Mouse (Mus musculus): Measurements from ENCODE around the gene Pomp.

GRCm38 (mm10) chr5:147911744-147912143, 51.5 kb downstream of the Pomp start:
- TF ChIP-seq POLR2A (IDR thresholded peaks at IDR 0.05; ENCODE audit: insufficient read length, low read depth) (no peak), TCF12 (IDR thresholded peaks at IDR 0.05; ENCODE audit: insufficient read depth, poor library complexity, severe bottlenecking) (no peak), MAX (IDR thresholded peaks at IDR 0.05; ENCODE audit: low read depth) (no peak), MYOG (IDR thresholded peaks at IDR 0.05; ENCODE audit: control insufficient read depth in 1 of 3, insufficient read depth in 1 of 3, insufficient read length in 2 of 3, low read depth in 2 of 3) (no peak), SRF (IDR thresholded peaks at IDR 0.05; ENCODE audit: control insufficient read depth, insufficient read length, low read depth) (no peak)
